Mouse (Mus musculus) limb, embryonic 14.5 days (tissue): ENCODE results near the gene Olfr5. TPM values are rescaled to one million over a fixed set of nuclear protein-coding genes. Genes with fewer than 3 reads are reported as not detected.

Experiments
- ATAC-seq: fragments of 200-750 bp; cut with Nextera tagmentation; 2 replicates; pipeline ENCODE4 v1.8.0; 2017; ENCODE audit warnings: low read depth, moderate number of reproducible peaks, moderate TSS enrichment; ENCODE audit not compliant: low FRiP score
- DNase-seq: peaks from one replicate; pipeline ENCODE4 v3.0.0-alpha.2; 2015; ENCODE audit warnings: low spot score
- H3K27ac ChIP-seq: fragments of 300-500 bp; sonication (generic); replicated peaks from 2 replicates; pipeline ENCODE4 v1.5.1; 2014; ENCODE audit warnings: low read depth, mild to moderate bottlenecking, low read length, moderate library complexity, mixed read lengths
- H3K27me3 ChIP-seq: fragments of 300-500 bp; sonication (generic); 2 replicates; pipeline ENCODE4 v1.6.1; 2014; ENCODE audit warnings: low read length, mixed read lengths; ENCODE audit not compliant: control insufficient read depth, insufficient read depth
- H3K36me3 ChIP-seq: fragments of 300-500 bp; sonication (generic); 2 replicates; pipeline ENCODE4 v1.6.1; 2014; ENCODE audit warnings: mild to moderate bottlenecking, low read length, moderate library complexity, mixed read lengths; ENCODE audit not compliant: control insufficient read depth, insufficient read depth
- H3K4me1 ChIP-seq: fragments of 300-500 bp; sonication (generic); 2 replicates; pipeline ENCODE4 v1.6.1; 2014; ENCODE audit warnings: antibody characterized with exemption, low read length, mixed read lengths; ENCODE audit not compliant: control insufficient read depth, insufficient read depth
- H3K4me2 ChIP-seq: fragments of 300-500 bp; sonication (generic); replicated peaks from 2 replicates; pipeline ENCODE4 v1.6.1; 2014; ENCODE audit warnings: low read depth, mild to moderate bottlenecking, low read length, moderate library complexity; ENCODE audit not compliant: severe bottlenecking
- H3K4me3 ChIP-seq: fragments of 300-500 bp; sonication (generic); replicated peaks from 2 replicates; pipeline ENCODE4 v1.5.1; 2014; ENCODE audit warnings: low read length
- H3K9ac ChIP-seq: fragments of 300-500 bp; sonication (generic); 2 replicates; pipeline ENCODE4 v1.6.1; 2014; ENCODE audit warnings: mild to moderate bottlenecking, low read depth, low read length, moderate library complexity; ENCODE audit not compliant: severe bottlenecking
- H3K9me3 ChIP-seq: fragments of 300-500 bp; sonication (generic); 2 replicates; pipeline ENCODE4 v1.6.1; 2016; ENCODE audit warnings: low read length; ENCODE audit not compliant: control insufficient read depth
- POLR2A ChIP-seq: fragments of 200-500 bp; IDR thresholded peaks from 2 replicates; pipeline ENCODE4 v1.8.0; 2012; ENCODE audit warnings: inconsistent platforms, mild to moderate bottlenecking, moderate library complexity, borderline replicate concordance; ENCODE audit not compliant: insufficient read depth, insufficient read length; ENCODE audit errors: extremely low read depth
- WGBS: fragments of 180-500 bp; shearing (Covaris S2); extraction: QIAGEN DNeasy Blood & Tissue Kit; methylation state at CpG from one replicate; pipeline ENCODE4 v1.1.7; 2014; 5-methylcytosine and 5-hydroxymethylcytosine counted together
- polyA plus RNA-seq, 2 experiments: library from polyadenylated mRNA; depleted of rRNA in 1 of 2; stranded (reverse) in 1 of 2; unstranded in 1 of 2; fragments of >200 nt; fragmentation: Nextera tagmentation in 1 of 2; extraction: Ambion mirVana in 1 of 2; gene quantifications; 2 replicates each; pipeline versions ENCODE4 v1.2.1 to v1.2.3; 2012 to 2014

The Olfr5 gene
- polyA plus RNA-seq, 2 experiments: not detected

DNA sequence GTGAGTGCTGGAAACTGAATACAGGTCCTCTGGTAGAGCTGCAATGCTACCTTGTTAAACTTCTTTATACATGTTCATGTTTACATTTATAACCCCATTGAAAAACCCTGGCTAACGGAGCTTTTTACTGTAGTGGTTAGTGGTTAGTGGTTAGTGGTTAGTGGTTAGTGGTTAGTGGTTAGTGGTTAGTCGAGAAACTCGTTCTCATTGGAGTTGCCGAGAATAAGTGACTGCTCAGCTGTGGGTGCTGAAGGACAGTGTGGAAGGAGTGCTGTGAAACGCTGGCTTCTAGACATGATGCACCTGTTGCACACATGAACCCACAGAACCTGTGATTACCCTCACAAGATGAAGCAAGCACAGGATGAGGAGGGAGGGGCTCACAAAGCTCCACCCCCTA lies 39.0 kb downstream of the Olfr5 start:
- Histone ChIP-seq H3K4me3 (no peak overlapping the region), H3K36me3 (no peaks in the 10 kb centered on the region), H3K27me3 (no peaks in the 10 kb centered on the region), H3K9me3 (no peaks in the 10 kb centered on the region), H3K9ac (no peak overlapping the region), H3K4me1 (no peaks in the 10 kb centered on the region), H3K4me2 (no peak overlapping the region), H3K27ac (no peak overlapping the region)
- DNase-seq: no peak
- no peak for ATAC-seq
- 79% methylated on average over 5 of the region's 5 CpGs for WGBS
- no peak for TF ChIP-seq POLR2A

DNA sequence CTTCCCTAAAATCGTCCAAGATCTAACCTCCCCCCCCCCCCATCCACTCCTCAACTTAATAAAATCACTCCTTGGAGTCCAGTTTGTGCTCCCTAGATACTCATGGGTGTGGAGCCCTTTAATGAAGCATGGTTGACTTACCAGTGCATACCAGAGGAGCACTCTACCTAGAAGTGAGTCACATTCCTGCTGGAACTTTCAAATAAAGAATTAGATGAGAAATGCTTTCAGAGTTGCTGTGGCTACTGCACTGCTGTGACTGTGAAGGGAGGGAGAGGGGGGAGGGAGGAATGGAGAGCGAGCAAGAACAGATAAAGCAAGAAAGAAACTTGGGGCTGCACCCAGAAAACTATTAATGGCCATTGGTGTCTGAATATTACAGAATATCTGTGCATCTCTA lies 45.6 kb downstream of the Olfr5 start:
- Histone ChIP-seq H3K4me1 (no peaks in the 10 kb centered on the region), H3K4me2 (no peak overlapping the region), H3K27me3 (no peaks in the 10 kb centered on the region), H3K27ac (no peak overlapping the region), H3K9me3 (no peaks in the 10 kb centered on the region), H3K36me3 (no peaks in the 10 kb centered on the region), H3K4me3 (no peak overlapping the region), H3K9ac (no peak overlapping the region)
- no peak for TF ChIP-seq POLR2A
- 70% methylated on average over 2 of the region's 2 CpGs for WGBS
- DNase-seq (no peak), ATAC-seq (no peak)

GRCm38 (mm10) chr7:6438388-6438787 lies 48.4 kb downstream of the Olfr5 start, which contains the start of gene Olfr1344:
Olfr1344 (plus strand) TSS chr7:6438688.
- no peak within 1 kb of the TSS for H3K27ac ChIP-seq
- no peaks in the 10 kb centered on the region for H3K27me3 ChIP-seq
- no peak within 1 kb of the TSS for H3K4me2 ChIP-seq
- no peak within 1 kb of the TSS for H3K9ac ChIP-seq
- no peak within 1 kb of the TSS for H3K4me3 ChIP-seq
- TF ChIP-seq POLR2A: no peak
- no peaks in the 10 kb centered on the region for H3K36me3 ChIP-seq
- H3K4me1 ChIP-seq: no peaks in the 10 kb centered on the region
- no peaks in the 10 kb centered on the region for H3K9me3 ChIP-seq
- 82% methylated on average over 3 of the region's 3 CpGs for WGBS
- DNase-seq: no peak
- ATAC-seq: no peak

DNA sequence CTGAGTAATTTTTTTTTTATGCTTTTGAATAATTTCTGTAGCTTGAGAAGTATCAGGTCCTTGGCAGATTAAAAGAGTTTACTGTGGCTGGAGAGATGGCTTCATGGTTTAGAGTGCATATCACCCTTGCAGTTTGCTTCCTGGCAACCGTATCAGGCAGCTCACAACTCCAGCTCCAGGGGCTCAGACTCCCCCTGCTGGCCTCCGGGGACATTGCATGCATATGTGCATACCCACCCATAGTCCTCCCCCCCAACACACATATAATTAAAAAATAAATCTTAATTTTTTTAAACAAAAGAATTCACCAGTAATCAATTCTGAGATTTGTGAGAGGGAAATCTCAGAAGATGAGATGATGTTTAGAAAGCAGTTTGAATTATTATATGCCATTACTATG lies 56.4 kb downstream of the Olfr5 start:
- no peak for TF ChIP-seq POLR2A
- H3K27me3 ChIP-seq: no peaks in the 10 kb centered on the region
- no peaks in the 10 kb centered on the region for H3K36me3 ChIP-seq
- no peak overlapping the region for H3K4me3 ChIP-seq
- no peaks in the 10 kb centered on the region for H3K4me1 ChIP-seq
- 42% methylated on average over 2 of the region's 2 CpGs for WGBS
- no peak overlapping the region for H3K4me2 ChIP-seq
- peaks cover 4% of the 10 kb centered on the region; the same call in 1 of the 2 replicates for H3K9me3 ChIP-seq
- DNase-seq (no peak), ATAC-seq (no peak)
- no peak overlapping the region for H3K9ac ChIP-seq
- H3K27ac ChIP-seq: no peak overlapping the region

DNA sequence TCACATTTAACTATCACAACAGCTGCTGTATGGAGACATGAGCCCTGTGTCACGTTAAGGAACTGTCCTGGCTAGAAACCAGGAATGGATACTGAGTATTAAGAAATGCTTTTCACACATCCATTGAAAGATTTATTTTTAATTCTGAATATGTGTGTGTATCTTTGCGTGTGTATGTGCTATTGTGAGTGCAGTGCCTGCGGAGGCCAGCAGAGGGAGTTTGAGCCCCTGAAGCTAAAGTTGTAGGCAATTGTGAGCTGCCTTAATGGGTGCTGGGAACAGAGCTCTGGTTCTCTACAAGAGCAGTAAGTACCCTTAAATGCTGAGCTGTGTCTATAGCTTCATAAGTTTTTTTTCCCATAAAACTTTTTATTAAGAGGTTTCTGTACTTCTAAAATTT lies 57.4 kb downstream of the Olfr5 start:
- DNase-seq: no peak
- Histone ChIP-seq H3K27ac (no peak overlapping the region), H3K27me3 (no peaks in the 10 kb centered on the region), H3K4me1 (no peaks in the 10 kb centered on the region), H3K9ac (no peak overlapping the region), H3K4me3 (no peak overlapping the region), H3K9me3 (peaks cover 4% of the 10 kb centered on the region; the same call in 1 of the 2 replicates), H3K4me2 (no peak overlapping the region), H3K36me3 (no peaks in the 10 kb centered on the region)
- no peak for ATAC-seq
- 82% methylated on average over 3 of the region's 3 CpGs for WGBS
- no peak for TF ChIP-seq POLR2A

Other genes starting within 250 kb of the Olfr5 start
- gene Epp13, start 234.2 kb downstream of the Olfr5 start, polyA plus RNA-seq (2012; rRNA removed): not detected in 2 replicates
- not detected in 2 replicates for gene Epp13, start 234.2 kb downstream of the Olfr5 start, polyA plus RNA-seq (2014; fragmentation: Nextera tagmentation; extraction: Ambion mirVana)
- 3.7 and 4.7 TPM in 2 replicates for gene Zfp667, start 200.4 kb downstream of the Olfr5 start, polyA plus RNA-seq (2012; rRNA removed)
- 8.4 and 8.5 TPM in 2 replicates for gene Zfp667, start 200.4 kb downstream of the Olfr5 start, polyA plus RNA-seq (2014; fragmentation: Nextera tagmentation; extraction: Ambion mirVana)
- 6.1 and 6.2 TPM in 2 replicates for gene Zfp583, start 155.7 kb downstream of the Olfr5 start, polyA plus RNA-seq (2012; rRNA removed)
- 5.4 and 6.4 TPM in 2 replicates for gene Zfp583, start 155.7 kb downstream of the Olfr5 start, polyA plus RNA-seq (2014; fragmentation: Nextera tagmentation; extraction: Ambion mirVana)
- gene Gm3854, start 143.2 kb downstream of the Olfr5 start, polyA plus RNA-seq (2012; rRNA removed): 1.4 and 1.9 TPM in 2 replicates
- 1.1 and 1.9 TPM in 2 replicates for gene Gm3854, start 143.2 kb downstream of the Olfr5 start, polyA plus RNA-seq (2014; fragmentation: Nextera tagmentation; extraction: Ambion mirVana)
- gene Zfp78, start 123.7 kb downstream of the Olfr5 start, polyA plus RNA-seq (2012; rRNA removed): 1.1 and 2.1 TPM in 2 replicates
- gene Zfp78, start 123.7 kb downstream of the Olfr5 start, polyA plus RNA-seq (2014; fragmentation: Nextera tagmentation; extraction: Ambion mirVana): 2.8 and 3.4 TPM in 2 replicates
- gene Zfp28, start 103.6 kb downstream of the Olfr5 start, polyA plus RNA-seq (2012; rRNA removed): 9.2 and 11.0 TPM in 2 replicates
- 11.1 and 14.4 TPM in 2 replicates for gene Zfp28, start 103.6 kb downstream of the Olfr5 start, polyA plus RNA-seq (2014; fragmentation: Nextera tagmentation; extraction: Ambion mirVana)
- 0.31 and 0.51 TPM in 2 replicates for gene Smim17, start 88.2 kb downstream of the Olfr5 start, polyA plus RNA-seq (2012; rRNA removed)
- gene Smim17, start 88.2 kb downstream of the Olfr5 start, polyA plus RNA-seq (2014; fragmentation: Nextera tagmentation; extraction: Ambion mirVana): 0.32 TPM in 1 of 2 replicates, not detected in the other
- gene Gm20715, start 76.7 kb downstream of the Olfr5 start, polyA plus RNA-seq (2012; rRNA removed): 0.03 and 0.06 TPM in 2 replicates
- not detected in 2 replicates for gene Gm20715, start 76.7 kb downstream of the Olfr5 start, polyA plus RNA-seq (2014; fragmentation: Nextera tagmentation; extraction: Ambion mirVana)
- not detected in 2 replicates for gene Olfr1344, start 48.3 kb downstream of the Olfr5 start, polyA plus RNA-seq (2012; rRNA removed)
- gene Olfr1344, start 48.3 kb downstream of the Olfr5 start, polyA plus RNA-seq (2014; fragmentation: Nextera tagmentation; extraction: Ambion mirVana): not detected in 2 replicates
- gene Olfr1336, start 30.8 kb downstream of the Olfr5 start, polyA plus RNA-seq (2012; rRNA removed): not detected in 2 replicates
- not detected in 2 replicates for gene Olfr1336, start 30.8 kb downstream of the Olfr5 start, polyA plus RNA-seq (2014; fragmentation: Nextera tagmentation; extraction: Ambion mirVana)
- not detected in 2 replicates for gene Olfr1346, start 19.8 kb downstream of the Olfr5 start, polyA plus RNA-seq (2012; rRNA removed)
- not detected in 2 replicates for gene Olfr1346, start 19.8 kb downstream of the Olfr5 start, polyA plus RNA-seq (2014; fragmentation: Nextera tagmentation; extraction: Ambion mirVana)
- 0.04 TPM in 1 of 2 replicates, not detected in the other for gene Olfr1347, start 12.8 kb upstream of the Olfr5 start, polyA plus RNA-seq (2012; rRNA removed)
- not detected in 2 replicates for gene Olfr1347, start 12.8 kb upstream of the Olfr5 start, polyA plus RNA-seq (2014; fragmentation: Nextera tagmentation; extraction: Ambion mirVana)
- gene Olfr1348, start 21.8 kb upstream of the Olfr5 start, polyA plus RNA-seq (2012; rRNA removed): not detected in 2 replicates
- gene Olfr1348, start 21.8 kb upstream of the Olfr5 start, polyA plus RNA-seq (2014; fragmentation: Nextera tagmentation; extraction: Ambion mirVana): not detected in 2 replicates
- gene Olfr1349, start 36.0 kb upstream of the Olfr5 start, polyA plus RNA-seq (2012; rRNA removed): 0.18 and 0.60 TPM in 2 replicates
- gene Olfr1349, start 36.0 kb upstream of the Olfr5 start, polyA plus RNA-seq (2014; fragmentation: Nextera tagmentation; extraction: Ambion mirVana): not detected in 2 replicates
- gene Olfr1350, start 77.9 kb upstream of the Olfr5 start, polyA plus RNA-seq (2012; rRNA removed): not detected in 2 replicates
- not detected in 2 replicates for gene Olfr1350, start 77.9 kb upstream of the Olfr5 start, polyA plus RNA-seq (2014; fragmentation: Nextera tagmentation; extraction: Ambion mirVana)
- gene Zim1, start 209.5 kb upstream of the Olfr5 start, polyA plus RNA-seq (2012; rRNA removed): 69.0 and 72.6 TPM in 2 replicates
- gene Zim1, start 209.5 kb upstream of the Olfr5 start, polyA plus RNA-seq (2014; fragmentation: Nextera tagmentation; extraction: Ambion mirVana): 9.4 and 14.3 TPM in 2 replicates
- gene Peg3, start 243.5 kb upstream of the Olfr5 start, polyA plus RNA-seq (2012; rRNA removed): 160 and 178 TPM in 2 replicates
- 244 and 268 TPM in 2 replicates for gene Peg3, start 243.5 kb upstream of the Olfr5 start, polyA plus RNA-seq (2014; fragmentation: Nextera tagmentation; extraction: Ambion mirVana)
- 20.7 and 27.2 TPM in 2 replicates for gene Usp29, start 243.6 kb upstream of the Olfr5 start, polyA plus RNA-seq (2012; rRNA removed)
- 10.7 and 11.9 TPM in 2 replicates for gene Usp29, start 243.6 kb upstream of the Olfr5 start, polyA plus RNA-seq (2014; fragmentation: Nextera tagmentation; extraction: Ambion mirVana)